Mouse (Mus musculus) ES-E14 (cell line): ENCODE results near the gene Fam71a.

Source experiments
- CHD2 ChIP-seq: IDR thresholded peaks from 2 replicates; pipeline ENCODE4 v1.6.1; 2014; ENCODE audit warnings: mild to moderate bottlenecking, low read depth, low read length, inconsistent platforms
- MAFK ChIP-seq: IDR thresholded peaks from 2 replicates; pipeline ENCODE4 v1.6.1; 2014; ENCODE audit warnings: mild to moderate bottlenecking, low read depth, low read length, inconsistent platforms; ENCODE audit not compliant: insufficient read depth
- ZC3H11A ChIP-seq: IDR thresholded peaks from 2 replicates; pipeline ENCODE4 v1.6.1; 2012; ENCODE audit warnings: low read depth, mild to moderate bottlenecking, inconsistent platforms, low read length, borderline replicate concordance

GRCm38 (mm10) chr1:191202208-191202952 is 37.8 kb upstream of the Fam71a start:
- TF ChIP-seq ZC3H11A (no peak), CHD2 (no peak), MAFK (no peak)
